Mouse (Mus musculus) cerebellum, adult 2 months (tissue): ENCODE results near the gene Mrgprh.

ENCODE experiments used
- CTCF ChIP-seq: fragments of 200-500 bp; IDR thresholded peaks from 2 replicates; pipeline ENCODE4 v1.5.1; 2011; ENCODE audit warnings: low read depth, mild to moderate bottlenecking, control low read depth, low read length, moderate library complexity, borderline replicate concordance; ENCODE audit not compliant: insufficient read depth
- POLR2A ChIP-seq: fragments of 200-500 bp; IDR thresholded peaks from 2 replicates; pipeline ENCODE4 v1.6.1; 2011; ENCODE audit warnings: low read length, control low read depth, borderline replicate concordance; ENCODE audit not compliant: insufficient read depth

DNA sequence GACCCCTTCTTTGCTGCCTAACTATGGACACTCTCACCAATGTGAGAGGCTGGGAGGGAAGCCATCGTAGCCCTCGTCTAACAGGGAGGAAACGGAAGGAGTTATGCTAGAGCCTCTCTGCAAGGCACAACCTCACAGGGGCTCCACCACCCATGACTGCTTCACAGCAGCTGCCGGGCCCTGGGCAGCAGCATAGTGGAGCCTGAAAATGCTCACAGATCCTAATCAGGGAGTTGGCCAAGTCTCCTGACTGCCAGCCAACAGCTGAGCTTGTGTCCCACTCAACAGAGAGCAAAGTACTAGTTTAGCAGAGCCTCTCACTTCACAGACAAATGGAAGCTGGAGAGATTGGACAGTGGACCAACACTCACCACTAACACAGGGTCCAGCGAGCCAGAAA is 29.4 kb upstream of the Mrgprh start:
- TF ChIP-seq CTCF (no peak), POLR2A (no peak)
